Mouse (Mus musculus) mouse trophoblast stem cell (cell line): ENCODE data around the gene Olfr1243.
"Not testable (repeated sequence)": the region's sequence is repeated elsewhere in the genome, so short reads cannot be mapped to it uniquely, and the experiment has no call there.

Experiments used
- in situ Hi-C, 2 experiments: fragments of 300-500 bp; cut with MseI, MboI; formaldehyde crosslinking; loops; 2 replicates in 1 of 2; 3 replicates in 1 of 2; pipeline ENCODE4 v1.15.1; 2025

Gene Olfr1243

GRCm38 (mm10) chr2:89531387-89531786 lies at the start of gene Olfr1243:
Gene Olfr1243, minus strand, starts transcription at chr2:89531487.
- in situ Hi-C loops, result loop anchor here (25.0 kb wide), 1 partner anchor 1169 kb away; no protein-coding TSS in a partner anchor

DNA sequence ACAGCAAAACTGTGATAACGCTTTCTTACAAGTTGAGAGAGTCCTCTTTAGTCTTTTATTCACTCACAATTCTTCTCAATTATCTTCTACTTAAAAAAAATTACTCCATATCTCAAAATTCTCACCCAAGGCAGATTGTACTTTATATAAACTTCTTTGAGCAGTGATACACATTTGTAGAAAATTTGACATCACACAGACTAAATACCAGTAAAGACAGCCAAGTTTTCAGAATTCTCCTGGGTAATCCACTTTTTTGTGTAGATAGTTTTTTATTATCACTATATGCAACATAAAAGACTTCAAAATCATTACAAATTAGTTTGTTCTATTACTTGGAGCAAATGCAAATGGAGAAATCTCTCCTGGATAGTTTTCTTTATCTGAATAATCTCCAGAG lies 47.1 kb upstream of the Olfr1243 start, which contains the start of gene Olfr1245:
Gene Olfr1245, minus strand, starts transcription at position 101 of the 400 bp plus-strand sequence.
- in situ Hi-C loops, result no loop called here

DNA sequence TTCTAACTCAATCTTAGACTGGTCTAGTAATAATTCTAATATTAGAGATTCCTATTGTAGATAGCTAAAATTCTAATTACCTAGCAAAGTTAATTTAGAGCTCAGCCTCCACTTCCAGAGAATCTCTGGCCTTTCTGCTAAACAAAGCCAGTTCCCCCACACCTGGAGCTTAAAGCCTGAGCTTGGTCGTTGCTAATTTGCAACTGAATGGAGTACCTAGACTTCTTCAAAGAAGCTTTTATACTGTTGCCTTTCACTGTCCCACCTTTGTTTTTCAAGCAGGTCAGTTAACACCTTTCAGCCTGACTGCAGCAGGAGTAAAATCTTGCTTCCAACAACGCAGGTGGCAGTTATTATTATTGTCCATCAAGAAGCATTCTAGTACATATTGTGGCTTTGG lies 31.4 kb upstream of the Olfr1243 start:
- in situ Hi-C loops, result not testable (repeated sequence)

GRCm38 (mm10) chr2:89544516-89544915 lies 13.2 kb upstream of the Olfr1243 start:
- in situ Hi-C loops, result loop anchor here (25.0 kb wide), 1 partner anchor 1182 kb away; no protein-coding TSS in a partner anchor

DNA sequence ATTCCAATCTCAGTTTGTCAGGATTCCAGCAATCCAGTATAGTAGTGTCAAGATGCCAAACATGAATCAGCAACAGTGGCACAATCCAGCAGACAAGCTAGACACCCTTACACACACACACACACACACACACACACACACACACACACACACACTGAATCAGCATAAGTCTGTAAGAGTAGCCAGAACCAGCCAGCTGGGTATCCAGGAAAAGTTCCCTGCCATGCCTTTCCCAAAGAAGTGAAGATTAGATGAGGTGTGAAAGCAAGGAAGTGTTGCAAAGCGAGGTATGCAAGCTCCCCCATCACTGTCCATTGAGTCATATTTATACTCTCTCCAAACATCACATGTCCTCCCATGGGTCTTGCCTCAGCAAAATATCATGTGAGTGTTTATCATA lies 8.6 kb upstream of the Olfr1243 start:
- in situ Hi-C loops, result loop anchor here (25.0 kb wide), 1 partner anchor 1178 kb away; no protein-coding TSS in a partner anchor

DNA sequence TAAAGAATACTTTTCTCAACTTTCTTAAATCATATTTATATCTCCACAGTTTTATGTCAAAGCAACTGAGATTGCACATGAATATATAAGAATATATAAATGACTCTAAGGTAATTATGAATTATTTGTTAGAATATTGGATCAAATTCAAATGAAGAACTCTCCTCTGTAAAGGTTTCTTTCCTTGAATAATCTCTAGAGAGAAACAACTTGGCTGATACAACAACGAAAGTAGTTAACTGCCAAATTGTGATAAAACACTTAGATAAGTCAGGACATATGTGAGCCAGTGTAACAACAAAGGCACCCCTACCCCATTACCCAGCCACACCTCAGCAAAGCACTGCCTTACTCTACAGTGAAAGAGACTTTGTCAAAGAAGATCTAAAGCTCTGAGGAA lies 33.1 kb downstream of the Olfr1243 start, which contains the start of gene Olfr1242:
Gene Olfr1242, minus strand, starts transcription at position 101 of the 400 bp plus-strand sequence.
- in situ Hi-C loops, result no loop called here

GRCm38 (mm10) chr2:89487026-89487425 lies 44.3 kb downstream of the Olfr1243 start, which contains the start of gene Olfr1241:
Gene Olfr1241, minus strand, starts transcription at chr2:89487126.
- in situ Hi-C loops, result no loop called here
